Mouse (Mus musculus): ENCODE results near the gene Enpp7.

The Enpp7 gene

DNA sequence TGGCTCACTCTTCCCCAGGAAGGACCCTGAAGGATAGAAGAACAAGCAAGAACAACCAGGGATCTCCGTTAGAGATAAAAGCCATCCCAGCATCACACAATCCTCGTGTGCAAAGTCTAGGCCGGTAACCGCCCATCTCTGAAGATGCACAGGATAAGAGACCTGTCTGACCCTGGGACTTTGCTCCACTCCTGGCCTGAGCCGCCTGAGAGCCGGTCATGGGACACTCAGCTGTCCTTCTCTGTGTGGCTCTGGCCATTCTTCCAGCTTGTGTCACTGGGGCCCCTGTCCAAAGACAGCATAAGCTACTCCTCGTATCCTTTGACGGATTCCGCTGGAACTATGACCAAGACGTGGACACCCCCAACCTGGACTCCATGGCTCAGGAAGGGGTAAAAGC lies at the start of gene Enpp7:
Enpp7 (plus strand) TSS at position 190 of the 400 bp plus-strand sequence.
- DNase-seq = no peak

DNA sequence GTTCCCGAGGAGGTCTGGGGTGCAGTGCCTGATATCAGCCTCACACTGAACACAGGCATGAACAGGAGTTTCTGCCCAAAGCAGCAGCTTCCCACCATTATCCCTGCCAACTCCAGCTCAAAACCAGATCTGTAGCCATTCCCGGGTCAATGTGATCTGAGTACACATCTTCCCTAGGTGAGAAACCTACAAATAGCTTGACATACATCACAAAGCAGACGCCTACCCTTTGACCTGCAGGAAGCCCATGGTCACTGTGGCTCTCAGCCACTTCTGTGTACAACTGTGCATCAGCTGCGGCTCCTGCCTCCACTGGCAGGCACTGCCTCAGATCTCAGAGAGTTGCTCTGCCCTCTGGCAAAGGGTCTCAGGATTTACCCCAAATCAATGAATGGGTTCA lies 48.3 kb upstream of the Enpp7 start:
- DNase-seq = no peak

DNA sequence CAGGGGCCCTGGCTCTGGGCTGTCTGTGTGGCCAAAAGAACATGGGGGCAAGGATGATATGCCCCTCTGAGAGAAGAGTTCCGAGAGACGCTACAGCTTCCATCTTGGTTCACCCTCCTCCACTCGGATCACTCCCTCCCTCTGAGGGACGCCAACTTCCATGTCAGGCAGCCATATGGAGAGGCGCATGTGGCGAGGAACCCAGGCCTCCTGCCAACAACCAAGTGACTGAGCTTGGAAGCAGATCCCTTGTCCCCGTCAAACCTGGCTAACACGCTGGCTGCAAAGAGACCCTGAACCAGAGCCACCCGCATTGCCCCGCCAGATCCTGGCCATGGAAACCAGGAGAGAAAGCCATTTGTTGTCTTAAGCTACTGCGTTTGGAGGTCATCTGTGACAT lies 47.4 kb upstream of the Enpp7 start:
- peak; percentile 98 for DNase-seq

DNA sequence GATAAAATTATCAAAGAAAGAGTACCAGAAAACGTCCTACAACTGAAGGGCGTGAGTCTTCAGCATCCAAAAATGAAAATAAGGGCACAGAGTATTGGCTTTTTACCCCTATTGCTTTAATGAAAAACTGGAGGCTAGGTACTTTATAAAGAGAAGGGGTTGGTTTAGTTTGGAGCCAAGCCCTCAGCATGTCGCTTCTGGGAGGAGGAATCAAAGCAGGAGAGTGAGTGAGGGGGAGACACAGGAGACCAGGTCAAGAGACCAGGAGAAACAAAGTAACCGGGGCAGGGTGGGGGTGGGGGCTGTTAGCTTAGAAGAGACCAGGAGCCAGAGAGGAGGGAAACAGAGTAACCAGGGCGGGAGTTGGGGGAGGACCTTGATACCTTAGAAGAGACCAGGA lies 46.7 kb upstream of the Enpp7 start:
- DNase-seq = no peak

DNA sequence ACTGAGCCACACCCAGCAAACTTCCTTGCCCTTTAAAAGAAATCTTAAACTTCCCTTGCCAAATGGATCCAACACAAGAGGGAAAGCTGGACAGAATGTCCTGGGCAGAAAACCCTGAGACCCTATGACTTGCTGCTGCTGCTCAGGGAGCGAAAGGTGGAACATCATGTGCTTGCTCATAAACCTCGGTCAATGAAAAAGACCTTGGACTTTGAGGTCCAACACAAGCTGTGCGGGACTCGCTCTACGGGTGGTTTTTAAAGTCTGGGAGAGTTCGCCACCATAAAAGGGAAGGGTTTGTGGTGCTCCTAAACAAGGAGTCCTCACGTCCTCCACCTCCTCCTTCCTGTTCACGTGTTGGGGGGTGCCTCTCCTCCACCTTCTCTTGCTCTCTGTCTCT lies 42.1 kb upstream of the Enpp7 start:
- DNase-seq = no peak

DNA sequence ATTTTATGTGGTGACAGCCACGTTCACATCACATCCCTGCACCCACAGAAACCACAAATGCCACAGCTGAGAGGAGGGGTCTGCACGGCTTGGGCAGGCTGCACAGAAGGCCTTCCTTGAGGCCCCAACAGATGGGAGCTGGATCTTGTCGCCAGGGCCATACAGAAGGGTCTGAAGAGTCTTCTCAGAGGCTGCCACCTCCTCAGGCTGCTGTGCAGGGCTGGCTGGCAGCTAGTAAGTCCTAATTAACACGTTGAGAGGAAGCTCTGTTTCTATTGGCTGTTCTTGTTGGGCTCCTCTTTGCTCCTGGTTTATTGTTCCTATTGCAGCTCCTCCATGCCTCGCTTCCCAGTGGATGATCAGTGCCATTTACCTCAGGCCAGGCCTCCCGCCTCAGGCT lies 33.0 kb upstream of the Enpp7 start:
- no peak for DNase-seq

DNA sequence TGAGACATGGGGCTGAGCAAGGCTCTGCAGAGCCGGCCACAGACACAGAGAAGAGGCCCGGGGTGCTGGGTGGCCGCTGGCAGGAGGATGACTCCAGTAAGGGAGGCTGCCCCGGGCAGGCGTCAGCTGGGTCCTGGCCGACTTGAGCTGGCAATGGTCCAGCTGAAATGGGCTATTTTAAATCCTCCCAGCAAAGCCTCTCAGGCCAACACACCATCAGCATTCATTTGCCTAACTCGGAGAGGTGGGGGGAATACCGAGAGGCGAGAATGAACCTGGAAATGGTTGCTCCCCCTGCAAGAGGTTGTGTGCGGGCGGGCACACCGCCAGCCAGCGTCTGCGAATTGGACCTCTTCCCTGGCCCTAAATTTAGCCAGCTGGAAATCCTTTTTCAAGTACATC lies 30.9 kb upstream of the Enpp7 start:
- peak; percentile 93 for DNase-seq

DNA sequence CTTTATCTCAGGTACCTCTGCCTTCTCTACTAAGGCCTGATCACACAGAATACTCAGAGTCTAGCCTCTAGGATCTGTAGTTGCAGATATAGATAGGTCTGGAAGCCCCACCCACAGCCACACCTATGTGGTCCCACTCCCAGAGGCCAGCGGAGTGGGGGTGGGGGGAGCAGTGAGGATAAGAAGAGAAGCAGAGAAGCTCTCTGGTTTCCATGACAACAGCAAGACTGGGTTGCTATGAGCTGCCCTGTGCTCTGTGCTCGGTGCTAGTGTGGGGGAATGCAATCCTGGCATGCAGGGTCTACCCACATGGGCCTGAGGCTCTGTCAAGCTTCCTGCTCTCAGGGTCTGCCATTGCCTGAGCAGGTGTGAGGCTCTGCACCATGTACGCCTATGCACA lies 27.3 kb upstream of the Enpp7 start:
- no peak for DNase-seq

DNA sequence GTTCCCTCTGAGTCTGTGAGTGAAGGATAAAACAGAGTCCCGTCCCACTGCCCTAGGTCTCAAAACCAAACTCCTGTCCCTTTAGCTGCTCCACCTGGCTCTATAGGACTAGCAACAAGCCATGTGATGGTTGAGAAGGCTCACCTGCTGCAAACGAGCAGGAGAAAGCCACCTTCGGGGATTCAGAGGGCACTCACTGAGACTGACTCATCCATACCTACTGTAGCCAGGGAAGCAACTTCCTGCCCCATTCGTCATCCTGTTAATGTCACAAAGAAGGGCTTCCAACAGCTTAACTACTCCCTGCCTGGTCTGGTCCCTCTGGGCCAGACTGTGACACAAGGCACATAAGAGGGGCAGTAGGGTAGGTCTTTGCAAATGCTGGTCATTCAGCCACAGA lies 25.5 kb upstream of the Enpp7 start:
- no peak for DNase-seq

DNA sequence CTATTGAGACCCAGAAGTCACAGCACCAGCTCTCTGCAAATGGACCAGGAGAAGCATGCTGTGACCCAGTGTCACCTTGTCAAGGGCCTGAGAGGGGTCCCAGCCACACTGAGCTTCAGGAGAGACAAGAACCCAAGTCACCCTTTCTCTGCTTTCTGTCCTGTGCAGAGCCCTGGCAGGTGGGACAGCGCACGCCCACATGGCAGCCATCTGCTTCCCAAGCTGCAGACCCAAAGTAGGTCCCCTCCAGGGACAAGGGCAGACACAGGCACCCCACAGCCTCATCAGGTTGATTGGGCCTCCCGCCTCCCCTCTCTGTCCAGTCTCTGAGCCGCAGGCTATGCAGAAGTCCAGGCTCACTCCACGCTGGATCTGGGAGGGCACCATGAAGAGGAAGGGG lies 24.1 kb upstream of the Enpp7 start:
- DNase-seq = peak; percentile 52

DNA sequence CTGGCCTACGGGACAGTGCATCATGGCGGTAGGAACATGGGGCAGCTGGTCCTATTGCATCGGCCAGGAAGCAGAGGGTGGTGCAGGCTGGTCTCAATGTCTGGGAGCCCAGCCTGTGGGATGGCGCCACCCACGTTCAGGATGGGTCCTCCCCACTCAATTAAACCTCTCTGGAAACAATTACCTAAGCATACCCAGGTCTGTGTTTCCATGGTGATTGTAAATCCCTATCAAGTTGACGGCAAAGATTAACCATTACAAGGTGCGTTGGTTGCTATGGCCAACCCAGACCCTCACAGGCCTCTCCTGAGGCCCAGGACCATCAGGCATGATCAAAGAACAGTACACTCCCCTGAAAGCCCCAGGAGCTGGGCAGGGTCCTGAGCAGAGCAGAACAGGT lies 22.9 kb upstream of the Enpp7 start:
- DNase-seq = no peak

DNA sequence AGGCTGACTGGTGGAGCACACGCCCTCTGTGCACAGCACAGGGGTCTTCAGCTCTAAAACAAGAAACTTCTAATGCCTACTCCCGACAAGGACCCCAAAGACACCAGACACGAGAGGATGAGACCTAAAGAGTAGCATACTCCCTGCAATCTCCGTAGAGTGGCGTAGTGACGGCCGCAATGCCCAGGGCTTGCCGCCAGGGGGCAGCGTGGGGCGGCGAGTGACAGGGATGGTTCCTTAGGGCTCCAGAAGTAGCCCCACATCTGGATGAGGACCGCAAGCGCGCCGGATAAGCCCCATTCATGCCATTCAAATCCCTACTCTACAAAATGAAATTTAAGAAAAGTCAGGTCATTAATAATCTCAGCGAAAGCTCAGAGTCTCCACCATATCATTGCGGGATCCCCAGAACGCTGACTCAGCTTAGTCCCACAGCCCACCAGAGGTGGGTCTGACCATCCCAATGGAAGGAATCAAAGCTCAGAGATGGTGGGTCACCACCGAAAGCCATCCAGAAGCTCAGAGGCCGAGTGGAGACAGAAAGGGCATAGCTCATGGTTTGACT lies 16.4 kb upstream of the Enpp7 start:
- DNase-seq = peak; percentile 67

DNA sequence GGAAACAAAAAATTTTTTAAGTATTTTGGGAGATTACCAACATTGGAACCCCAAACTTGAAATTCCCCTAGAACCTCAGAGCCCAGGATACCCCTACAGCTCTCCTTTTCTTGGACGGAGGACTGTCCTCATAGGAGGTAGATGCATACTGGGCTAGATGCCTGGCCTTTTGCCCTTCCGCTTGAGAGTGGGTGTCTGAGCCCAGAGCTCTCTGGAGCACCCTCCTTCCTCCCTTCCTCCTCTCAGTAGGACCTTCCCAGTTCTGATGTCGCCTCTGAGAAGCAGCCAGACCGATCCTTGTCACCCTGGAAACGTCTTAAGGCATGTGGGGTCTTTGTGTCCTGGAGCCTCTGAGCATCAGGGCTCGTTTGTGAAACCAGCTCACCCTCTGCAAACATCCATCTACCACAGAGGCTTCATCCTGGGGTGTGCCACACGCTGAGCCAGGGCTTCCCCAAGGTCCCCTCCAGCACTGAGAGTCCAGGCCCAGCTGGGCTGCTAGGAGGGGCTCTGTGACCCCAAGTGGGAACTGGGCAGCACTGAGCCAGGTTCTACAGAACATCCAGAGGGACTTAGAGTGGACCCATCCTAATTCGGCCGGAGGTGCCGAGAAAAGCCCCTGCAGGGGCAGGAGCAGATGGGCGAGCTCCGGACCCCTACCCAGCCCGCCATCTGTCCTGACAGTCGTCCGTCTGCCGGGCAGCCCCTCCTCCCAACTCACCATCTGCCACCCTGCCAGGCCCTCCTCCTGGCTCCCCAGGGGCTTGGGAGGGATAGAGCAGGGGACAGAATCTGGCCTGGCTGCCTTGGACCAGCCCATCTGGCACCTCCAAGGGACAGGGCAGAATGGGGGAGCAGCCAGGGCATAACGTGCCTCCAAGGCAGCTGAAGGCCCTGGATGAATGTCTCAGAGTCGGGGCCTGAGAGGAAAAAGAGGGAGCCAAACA lies 15.3 kb upstream of the Enpp7 start:
- DNase-seq = peak; percentile 98

DNA sequence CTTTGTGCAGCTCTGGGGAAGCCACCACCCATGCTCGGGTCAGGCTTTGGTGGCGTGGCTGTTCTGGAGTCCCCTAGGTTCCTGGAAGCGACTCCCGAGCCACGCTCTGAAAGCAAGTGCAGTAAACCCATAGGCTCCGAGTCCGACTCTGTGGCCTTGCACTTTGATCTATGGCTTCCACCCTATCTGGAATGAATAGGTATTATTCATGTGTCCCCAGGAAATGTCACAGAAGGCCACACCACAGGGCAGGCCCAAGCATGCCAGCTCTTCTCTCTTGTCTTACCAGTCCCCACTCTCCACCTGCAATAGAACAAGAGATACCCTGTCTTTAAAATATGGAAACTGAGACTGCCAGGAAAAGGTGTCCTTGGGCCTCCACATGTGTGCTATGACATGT lies 13.6 kb upstream of the Enpp7 start:
- no peak for DNase-seq

DNA sequence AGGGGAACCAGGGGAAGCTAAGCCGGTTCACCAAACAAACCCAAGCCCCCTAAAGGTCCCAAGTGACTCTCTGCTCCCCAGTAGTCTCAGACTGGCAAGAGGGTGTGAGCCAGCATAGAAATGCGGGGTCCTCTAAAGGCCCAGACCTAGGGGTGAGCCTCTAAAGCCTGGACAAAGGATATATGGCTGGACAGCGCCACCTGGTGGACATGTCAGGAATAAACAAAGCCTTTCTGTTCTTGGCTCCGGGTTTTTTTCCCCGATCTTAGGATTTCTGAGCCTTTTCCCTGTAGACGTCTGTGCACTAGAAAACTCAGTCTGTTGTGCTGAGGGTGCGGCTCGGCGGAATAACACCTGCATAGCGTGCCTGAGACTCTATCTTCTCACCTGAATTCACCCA lies 12.6 kb upstream of the Enpp7 start:
- DNase-seq = peak; percentile 91

DNA sequence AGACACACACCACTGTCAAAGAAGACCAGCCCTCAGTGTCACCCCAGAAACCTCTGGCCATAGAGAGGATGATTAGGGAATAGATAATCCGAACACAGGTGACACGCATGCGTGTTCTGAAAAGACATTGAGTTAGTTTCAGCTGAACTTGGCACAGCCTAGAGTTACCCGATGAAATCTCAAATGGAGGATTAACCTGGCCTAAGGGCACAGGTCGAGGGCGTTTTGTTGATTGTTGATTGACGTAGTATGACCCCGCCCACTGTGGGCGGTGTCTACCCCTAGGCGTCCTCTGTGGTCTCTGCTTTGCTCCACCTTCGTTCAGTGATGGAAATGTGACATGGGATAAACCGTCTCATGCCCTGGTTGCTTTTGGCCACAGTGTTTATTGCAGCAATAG lies 12.1 kb upstream of the Enpp7 start:
- DNase-seq = peak; percentile 53

DNA sequence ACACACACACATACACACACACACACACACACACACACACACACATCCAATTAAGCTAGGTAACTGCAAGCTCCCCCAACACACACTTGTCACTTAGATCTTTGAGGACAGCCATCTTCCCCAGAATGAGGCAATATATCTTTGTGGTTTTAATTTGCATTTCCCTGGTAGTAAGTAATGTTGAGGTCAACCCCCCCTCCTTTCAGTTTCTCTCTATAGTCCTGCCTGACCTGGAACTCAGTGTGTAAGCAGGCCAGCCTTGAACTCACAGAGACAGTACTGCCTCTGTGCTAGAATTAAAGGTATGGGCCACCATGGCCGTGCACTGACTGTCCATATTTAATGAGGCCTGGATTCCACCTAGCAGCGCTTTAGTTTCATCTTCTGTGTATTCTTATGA lies 7.6 kb upstream of the Enpp7 start:
- DNase-seq = no peak

DNA sequence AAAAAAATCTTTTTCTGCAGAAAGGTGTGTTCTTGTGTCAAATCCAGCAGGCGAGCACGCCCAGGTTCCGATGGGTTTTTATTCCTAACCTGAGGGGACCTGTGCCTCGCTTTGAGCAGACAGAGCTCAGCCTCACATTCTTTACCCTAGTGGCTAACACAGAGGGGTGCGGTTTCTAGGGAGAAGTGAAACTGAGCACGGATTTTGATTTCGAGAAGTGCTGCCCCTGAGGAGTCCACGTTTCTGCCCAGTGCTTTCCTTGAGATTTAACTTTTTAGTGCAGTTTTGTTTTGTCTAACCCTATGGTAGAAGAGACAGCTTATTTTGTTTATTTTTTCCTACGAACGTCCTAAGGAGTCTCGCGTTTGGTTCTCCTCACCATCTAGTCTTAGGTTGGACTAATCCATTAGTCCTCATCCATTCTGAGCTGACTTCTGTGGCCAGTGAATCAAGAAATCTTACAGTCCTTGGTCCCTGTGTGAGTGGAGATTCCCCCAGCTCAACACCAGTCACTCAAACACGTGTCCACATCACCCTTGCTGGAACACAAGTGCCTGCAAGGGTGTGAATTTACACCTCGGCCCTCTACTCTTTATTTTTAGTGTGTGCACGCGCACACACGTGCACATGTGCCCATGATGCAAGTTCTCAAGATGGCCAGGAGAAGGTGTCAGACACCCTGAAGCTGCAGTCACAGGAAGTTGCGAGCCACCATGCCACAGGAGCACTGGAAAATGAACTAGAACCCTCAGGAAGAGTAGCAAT lies 6.8 kb upstream of the Enpp7 start:
- no peak for DNase-seq

DNA sequence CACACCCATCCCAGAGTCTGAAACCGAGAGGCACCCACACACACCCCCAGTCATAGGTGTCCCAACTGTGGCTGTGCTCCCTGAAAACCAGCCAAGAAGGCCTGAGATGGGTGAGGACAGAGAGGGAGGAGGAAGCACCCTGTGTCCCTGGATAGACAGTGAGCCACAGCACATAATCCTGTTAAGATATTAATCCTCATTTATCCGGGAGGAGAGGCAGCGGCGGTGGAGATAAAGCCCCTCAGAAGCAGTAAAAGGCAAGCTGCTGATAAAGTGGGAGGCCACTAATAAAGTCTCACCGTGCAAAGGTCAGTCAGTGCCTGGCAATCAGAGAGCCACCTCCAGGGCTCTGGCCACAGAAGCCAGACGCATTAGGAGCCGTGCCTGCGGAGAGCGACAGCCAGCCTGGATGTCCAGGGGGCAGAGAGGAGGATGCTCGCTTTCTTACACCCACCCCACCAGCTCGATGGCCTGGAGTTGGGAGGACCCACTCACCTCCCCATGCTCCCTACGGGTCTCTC lies 5.3 kb upstream of the Enpp7 start:
- no peak for DNase-seq

DNA sequence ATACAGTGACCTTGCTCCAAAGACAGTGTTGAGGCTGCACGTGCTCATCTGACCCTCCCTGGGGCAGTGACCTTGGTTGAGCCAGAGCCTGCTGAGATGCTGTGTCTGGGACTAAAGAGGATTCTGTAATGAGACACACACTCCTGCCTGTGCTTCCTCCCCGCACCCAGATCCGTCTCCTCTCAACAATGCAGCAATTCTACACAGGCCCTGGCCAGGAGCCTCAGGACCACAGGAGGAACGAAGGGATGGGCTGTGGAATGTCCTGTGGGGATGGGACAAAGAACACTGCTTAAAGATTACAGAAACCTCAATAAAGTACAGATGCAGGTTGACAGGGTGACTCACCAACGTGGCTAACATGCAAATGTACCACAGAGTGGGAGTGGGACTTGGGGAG lies 2.4 kb upstream of the Enpp7 start:
- no peak for DNase-seq

DNA sequence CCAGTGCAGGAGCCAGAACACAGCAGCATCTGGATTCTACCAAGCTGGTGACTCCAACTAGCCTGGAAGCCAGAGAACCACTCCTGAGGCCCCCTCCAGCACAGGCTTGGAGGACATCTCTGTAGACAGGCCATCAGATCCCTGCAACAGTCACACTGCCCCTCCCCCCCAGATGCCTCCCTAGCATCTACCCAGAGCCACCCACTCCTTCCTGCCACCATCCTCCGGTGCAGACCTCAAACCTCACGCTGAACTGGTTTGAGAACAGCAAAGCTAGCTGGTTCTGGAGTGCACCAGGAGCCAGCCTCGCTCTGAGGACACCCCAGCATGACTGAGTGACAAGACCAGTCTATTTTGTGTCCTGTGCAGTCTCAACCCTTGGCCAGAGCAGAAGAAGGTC lies 4.8 kb downstream of the Enpp7 start:
- DNase-seq = no peak

DNA sequence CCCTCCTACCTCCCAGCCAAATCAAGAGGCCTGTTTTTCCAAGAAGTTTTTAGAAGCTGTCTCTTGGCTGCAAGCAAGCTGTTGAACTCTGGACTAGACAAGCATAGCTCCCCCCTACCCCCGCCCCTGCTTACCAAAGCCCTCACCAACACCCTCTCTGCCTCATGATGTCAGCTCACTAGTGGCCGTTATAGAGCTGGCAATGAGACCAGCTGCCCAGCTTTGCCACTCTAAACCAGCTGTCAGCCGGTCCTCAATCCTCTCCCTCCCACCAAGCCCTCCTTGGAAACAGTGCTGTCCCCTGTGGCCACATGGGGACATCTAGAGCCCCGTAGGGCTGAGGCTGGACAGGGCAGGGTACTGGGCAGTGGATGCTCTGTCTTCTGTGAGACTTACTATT lies 7.5 kb downstream of the Enpp7 start:
- no peak for DNase-seq

DNA sequence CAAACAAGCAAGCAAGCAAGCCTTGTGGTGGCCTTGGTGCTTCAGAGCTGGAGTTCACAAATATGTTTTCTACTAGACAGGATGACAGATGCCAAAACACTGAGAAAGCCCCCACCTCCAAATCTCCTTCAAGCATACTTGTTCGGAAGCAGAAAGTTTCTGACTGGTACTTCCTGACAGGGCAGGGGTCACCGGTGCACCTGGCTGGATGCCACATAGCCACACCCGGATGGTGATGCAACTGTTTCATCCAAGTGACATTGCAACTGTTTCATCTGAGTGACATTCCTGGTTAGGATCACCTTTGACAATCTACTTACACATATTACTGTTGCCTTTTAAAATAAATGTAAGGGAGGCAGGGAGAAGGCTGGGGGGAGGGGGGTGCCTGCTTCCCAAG lies 9.2 kb downstream of the Enpp7 start:
- no peak for DNase-seq
